Mouse (Mus musculus) ZHBTc4 (cell line): Measurements from ENCODE around the gene Elmo1.

Experiments used
- DNase-seq: peaks from one replicate; pipeline ENCODE4 v3.0.0-alpha.2; 2011; ENCODE audit warnings: low read depth, low spot score

Gene Elmo1

GRCm38 (mm10) chr13:20157059-20157458 lies 66.7 kb downstream of the Elmo1 start:
- no peak for DNase-seq

DNA sequence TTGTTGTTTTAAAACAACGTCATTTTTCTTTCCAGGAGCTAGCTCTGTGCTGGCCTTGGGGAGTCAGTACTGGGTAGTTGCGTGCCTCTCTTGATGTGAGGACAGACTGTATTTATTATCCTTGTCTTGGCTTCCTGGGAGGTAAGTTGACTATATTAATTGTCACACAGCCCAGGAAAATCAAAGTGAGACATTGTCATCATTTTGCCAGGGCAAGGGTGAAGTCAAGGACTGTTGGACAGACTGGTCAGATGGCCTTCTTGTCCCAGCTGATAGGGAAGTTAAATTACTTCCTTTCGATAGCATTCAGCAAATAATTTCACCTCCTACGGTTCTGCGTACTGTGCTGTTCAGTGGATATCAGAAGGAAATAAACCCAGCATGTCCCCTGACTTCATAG lies 67.1 kb downstream of the Elmo1 start:
- no peak for DNase-seq

GRCm38 (mm10) chr13:20163339-20163954 lies 73.1 kb downstream of the Elmo1 start:
- DNase-seq: no peak

- no peak for DNase-seq
These were observed 74.4 kb downstream of the Elmo1 start for GRCm38 (mm10) chr13:20164837-20165236.

DNA sequence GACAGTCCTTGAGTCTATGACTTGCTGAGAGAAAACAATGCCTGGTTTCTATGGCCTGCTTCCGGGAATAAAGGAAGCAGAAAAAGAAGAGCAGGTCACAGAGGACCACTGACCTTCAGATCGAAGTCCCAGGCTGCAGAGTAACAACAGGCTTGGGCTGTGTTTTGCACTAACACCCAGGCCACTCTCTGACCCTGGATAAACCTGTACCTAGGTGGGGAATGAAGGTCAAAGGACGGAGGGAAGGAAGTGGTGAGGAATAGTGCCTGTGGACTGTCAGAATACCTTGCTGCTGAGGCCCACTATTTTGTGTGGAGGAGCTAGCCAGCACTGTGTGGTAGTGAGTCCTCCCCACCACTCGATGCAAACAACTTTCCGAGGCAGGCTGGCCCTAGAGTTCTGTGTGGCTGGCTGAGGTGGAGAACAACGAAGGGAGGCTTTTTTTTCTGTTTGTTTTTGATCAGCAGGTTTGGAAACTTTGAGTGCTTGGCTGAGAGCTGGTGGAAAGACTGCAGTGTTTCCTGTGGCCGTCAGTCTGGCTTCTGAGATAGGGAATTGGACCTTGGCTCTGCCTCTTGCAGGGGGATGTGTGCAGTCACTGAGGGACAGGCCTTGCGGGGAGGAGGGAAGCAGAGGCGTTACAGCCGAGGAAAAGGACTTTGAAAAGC lies 83.7 kb downstream of the Elmo1 start:
- peak; percentile 40 for DNase-seq

GRCm38 (mm10) chr13:20174655-20175280 lies 84.4 kb downstream of the Elmo1 start:
- DNase-seq: no peak

- no peak for DNase-seq
These were observed 90.3 kb downstream of the Elmo1 start for GRCm38 (mm10) chr13:20180738-20181137.

- no peak for DNase-seq
These were observed 90.9 kb downstream of the Elmo1 start for GRCm38 (mm10) chr13:20181321-20181720.

DNA sequence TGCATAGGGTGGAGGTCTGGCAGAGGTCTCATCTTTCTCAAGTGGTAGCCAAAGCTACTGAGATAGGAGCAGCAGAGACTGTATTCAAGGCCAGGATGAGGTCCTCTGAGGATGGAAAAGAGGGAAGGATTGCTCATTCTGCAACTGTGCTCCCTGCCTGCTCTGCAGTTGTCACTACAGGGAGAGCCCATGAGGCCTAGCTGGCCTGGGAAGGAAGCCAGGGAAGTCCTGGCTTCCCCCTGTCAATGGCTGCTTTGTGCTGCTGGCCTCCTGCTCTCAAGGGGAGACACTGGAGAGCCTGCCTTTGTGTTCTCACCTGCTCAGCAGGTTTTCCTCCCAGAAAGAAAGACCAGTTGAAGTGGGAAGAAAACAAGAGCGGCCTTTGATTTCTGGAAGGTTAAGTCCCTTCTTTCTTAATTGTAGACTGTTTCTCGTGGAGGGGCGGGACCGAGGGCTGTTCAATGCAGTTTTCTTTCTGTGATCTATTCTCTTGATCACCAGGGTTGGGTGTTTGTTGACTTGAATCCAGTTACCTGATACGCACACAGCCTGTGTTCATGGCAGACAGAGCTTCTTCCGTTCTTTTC lies 91.9 kb downstream of the Elmo1 start:
- DNase-seq: peak; percentile 52

DNA sequence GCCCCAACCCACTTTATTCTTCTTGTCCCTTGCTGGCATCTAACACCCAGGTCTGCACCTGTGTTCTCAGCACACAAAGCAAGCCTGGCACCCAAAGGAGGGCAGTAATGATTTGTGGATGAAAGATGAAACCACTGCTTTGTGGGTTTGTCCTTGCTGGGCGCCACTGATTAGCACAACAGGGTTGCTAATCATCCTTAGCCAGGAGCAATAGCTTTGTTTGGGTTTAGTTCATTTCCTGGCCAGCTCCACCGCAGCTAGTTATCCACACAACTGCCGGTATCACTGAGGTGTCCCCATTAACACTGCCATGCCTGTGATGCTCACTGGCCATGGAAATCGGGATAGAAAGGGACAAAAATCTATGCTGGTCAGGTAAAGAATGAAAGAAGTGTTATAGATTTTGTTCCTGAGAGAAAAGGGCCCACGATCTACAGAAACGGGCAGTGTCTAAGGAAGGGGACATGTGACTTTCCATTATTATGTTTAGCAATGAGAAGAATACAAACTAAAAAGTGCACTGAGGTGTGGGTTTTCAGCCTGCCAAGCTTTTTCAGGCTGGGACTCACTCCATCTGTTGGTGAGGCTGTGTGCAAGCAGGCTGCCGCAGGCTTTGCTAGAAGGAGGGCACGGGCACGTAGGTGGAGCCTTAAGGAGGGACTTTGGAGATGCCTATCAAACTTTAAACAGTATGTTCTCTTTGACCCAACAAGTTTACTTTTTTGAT lies 93.3 kb downstream of the Elmo1 start:
- DNase-seq: peak; percentile 68

DNA sequence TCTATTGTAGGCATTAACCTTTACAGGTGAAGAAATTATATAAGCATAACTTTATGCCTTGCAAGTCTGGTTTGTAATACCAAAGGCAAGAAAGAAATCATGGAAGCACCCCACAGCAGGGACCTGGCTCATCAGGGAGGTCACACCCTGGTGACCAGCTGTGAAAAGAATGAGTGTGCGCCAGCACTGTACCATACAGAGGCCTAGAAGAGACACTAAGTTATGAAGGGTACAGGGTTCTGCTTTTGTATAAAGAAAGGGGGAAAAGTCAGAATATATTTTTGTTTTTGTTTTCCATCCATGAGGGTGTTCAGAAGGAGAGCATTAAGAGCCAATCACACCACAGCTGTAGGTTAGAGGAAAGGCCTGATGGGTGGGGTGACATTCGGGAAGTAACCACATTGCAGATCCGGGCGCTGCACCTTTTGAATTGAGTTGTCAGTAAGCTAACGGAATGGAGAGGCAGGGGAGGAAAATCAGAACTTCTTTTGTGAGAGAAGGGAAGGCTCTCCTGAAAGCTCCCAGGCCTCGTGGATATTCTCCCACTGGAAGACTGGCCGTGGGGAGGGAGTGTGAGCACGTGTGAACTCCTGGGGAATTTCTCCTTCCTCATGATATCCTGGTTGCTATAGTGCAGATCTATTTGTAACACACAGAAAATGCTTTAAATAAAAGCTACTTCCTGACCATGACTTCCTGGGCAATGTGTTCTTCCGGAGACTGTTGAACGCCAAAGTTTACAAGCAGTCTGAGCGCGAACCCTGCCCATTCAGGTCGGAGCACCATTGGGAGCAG lies 94.0 kb downstream of the Elmo1 start:
- DNase-seq: peak; percentile 51

DNA sequence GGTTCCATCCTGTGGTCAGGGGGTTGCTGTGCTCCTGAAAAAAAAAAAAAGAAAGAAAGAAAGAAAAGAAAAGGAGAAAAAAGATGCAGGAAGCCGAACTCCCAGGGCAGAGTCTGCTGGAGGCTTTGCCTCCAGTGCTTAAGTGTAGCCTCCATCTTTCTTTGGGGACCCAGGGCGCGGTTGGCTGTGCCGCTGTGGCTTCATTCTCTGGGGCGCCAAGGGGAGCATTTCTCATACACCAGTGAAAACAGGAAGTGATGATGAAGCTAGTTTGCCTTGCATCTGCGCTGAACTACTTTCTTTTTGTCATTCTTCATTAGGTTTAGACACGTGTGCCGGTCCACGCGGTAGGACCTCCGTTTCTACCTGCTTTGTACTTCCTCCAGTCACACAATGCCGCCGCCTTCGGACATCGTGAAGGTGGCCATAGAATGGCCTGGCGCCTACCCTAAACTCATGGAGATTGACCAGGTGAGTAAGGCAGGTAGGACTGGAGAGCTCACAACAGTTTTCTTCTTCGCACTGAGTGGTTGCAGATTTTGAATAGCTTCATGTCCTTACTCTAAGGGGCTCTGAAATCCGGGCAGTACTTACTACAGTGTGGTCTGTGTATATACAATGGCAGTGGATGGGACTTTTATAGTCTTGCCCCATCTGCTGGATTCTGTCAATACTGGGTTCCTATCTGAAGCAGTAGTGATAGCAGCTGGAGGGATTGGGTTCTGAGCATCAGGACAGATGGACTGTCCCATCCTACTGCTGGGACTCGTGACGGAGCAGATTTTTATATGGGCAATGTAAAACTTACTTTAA lies 94.8 kb downstream of the Elmo1 start:
- peak; percentile 9 for DNase-seq

- DNase-seq: no peak
These were observed 95.4 kb downstream of the Elmo1 start for GRCm38 (mm10) chr13:20185847-20186213.

GRCm38 (mm10) chr13:20187647-20188046 lies 97.3 kb downstream of the Elmo1 start:
- no peak for DNase-seq

DNA sequence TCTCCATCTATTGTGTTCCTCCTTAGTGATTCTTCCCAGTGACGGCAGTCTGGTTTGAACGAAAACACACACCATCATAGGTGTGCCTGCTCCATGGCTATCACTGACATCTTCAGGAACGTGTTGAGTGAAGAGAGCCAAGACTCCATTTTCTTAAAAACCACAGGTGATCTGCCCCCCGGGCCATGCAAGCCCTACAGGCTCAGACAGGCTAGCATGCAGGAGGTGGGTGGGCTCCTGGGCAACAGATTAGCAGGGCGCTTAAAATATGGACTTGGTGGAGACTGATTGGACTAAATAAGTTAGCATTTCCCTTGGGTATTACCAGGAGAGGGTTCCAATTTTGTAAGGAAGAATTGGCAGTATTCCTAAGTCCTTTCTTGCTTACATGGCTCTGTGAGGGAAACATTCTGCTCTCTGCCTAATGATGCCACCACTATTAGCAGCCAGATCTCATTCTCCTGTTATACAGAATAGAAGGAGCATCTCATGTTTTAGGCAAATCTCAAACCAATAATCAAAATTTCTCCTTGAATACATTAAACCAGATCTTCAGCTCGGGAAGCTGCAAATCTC lies 101.7 kb downstream of the Elmo1 start:
- no peak for DNase-seq

- no peak for DNase-seq
These were observed 110.2 kb downstream of the Elmo1 start for GRCm38 (mm10) chr13:20200582-20200981.

DNA sequence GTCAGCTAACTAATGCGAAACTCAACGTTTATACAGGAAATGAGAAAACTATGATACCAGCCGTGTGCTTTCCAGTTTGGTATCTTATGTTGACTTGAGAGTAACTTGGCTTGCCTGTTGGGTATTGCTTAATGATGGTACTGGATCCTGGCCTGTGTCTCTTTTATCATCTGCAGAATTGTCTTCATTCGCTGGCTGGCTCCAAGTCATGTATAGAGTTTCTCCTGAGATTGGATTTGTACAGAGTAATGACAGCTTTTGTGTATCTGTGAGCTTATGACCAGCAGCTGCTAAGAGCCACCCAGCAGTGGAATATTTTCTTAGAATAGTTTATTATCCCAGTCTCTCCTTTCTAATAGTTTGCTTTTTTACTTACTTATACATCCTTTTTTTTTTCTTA lies 112.2 kb downstream of the Elmo1 start:
- DNase-seq: no peak

DNA sequence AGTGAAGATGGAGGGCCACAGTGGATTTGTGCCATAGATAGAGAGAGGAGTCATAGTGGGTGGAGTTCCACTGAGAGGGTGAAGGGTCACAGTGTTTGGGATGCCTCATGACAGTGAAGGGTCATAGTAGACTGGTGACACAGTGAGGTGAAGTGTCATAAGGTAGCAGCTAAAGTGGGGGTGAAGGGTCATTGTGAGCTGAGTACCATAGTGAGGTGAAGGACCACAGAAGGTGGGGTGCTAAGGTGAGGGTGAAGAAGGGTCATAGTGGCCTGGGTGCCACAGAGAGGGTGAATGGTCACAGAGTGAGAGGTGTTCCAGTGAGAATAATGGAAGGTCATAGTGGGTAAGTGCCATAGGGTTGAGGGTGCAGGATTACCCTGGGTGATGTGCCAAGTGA lies 113.8 kb downstream of the Elmo1 start:
- DNase-seq: no peak

- no peak for DNase-seq
These were observed 114.8 kb downstream of the Elmo1 start for GRCm38 (mm10) chr13:20205007-20205745.
